Mouse (Mus musculus) midbrain, embryonic 14.5 days (tissue): ENCODE measurements at regions not wholly inside any gene's neighbourhood (a gene's known extent, or its start where the extent isn't known, plus 50 kb on each side); places are given as distances from the start of the nearest gene placed in this dataset.

Experiments
- ATAC-seq: fragments of 200-750 bp; cut with Nextera tagmentation; 2 replicates; pipeline ENCODE4 v1.8.0; 2017; ENCODE audit warnings: moderate number of reproducible peaks, moderate library complexity; ENCODE audit not compliant: low FRiP score, low TSS enrichment
- DNase-seq: peaks from one replicate; pipeline ENCODE4 v3.0.0-alpha.2; 2015
- H3K27ac ChIP-seq: fragments of 300-500 bp; sonication (generic); replicated peaks from 2 replicates; pipeline ENCODE4 v1.5.1; 2014; ENCODE audit warnings: mild to moderate bottlenecking, low read depth, low read length, moderate library complexity
- H3K27me3 ChIP-seq: fragments of 300-500 bp; sonication (generic); 2 replicates; pipeline ENCODE4 v1.6.1; 2014; ENCODE audit warnings: low read length, control low read depth, mixed read lengths; ENCODE audit not compliant: control insufficient read depth, insufficient read depth
- H3K36me3 ChIP-seq: fragments of 300-500 bp; sonication (generic); 2 replicates; pipeline ENCODE4 v1.6.1; 2014; ENCODE audit warnings: low read length, control low read depth; ENCODE audit not compliant: control insufficient read depth, insufficient read depth
- H3K4me1 ChIP-seq: fragments of 300-500 bp; sonication (generic); 2 replicates; pipeline ENCODE4 v1.6.1; 2014; ENCODE audit warnings: mild to moderate bottlenecking, antibody characterized with exemption, low read length, control low read depth; ENCODE audit not compliant: control insufficient read depth, insufficient read depth
- H3K4me2 ChIP-seq: fragments of 300-500 bp; sonication (generic); 2 replicates; pipeline ENCODE4 v1.6.1; 2014; ENCODE audit warnings: mild to moderate bottlenecking, low read length, moderate library complexity
- H3K4me3 ChIP-seq: fragments of 300-500 bp; sonication (generic); replicated peaks from 2 replicates; pipeline ENCODE4 v1.5.1; 2014; ENCODE audit warnings: low read depth, low read length
- H3K9ac ChIP-seq: fragments of 300-500 bp; sonication (generic); replicated peaks from 2 replicates; pipeline ENCODE4 v1.6.1; 2014; ENCODE audit warnings: mild to moderate bottlenecking, low read length, moderate library complexity
- H3K9me3 ChIP-seq: fragments of 300-500 bp; sonication (generic); 2 replicates; pipeline ENCODE4 v1.6.1; 2016; ENCODE audit warnings: low read length, control low read depth, mixed read lengths; ENCODE audit not compliant: control insufficient read depth
- WGBS: fragments of 180-500 bp; shearing (Covaris S2); extraction: QIAGEN DNeasy Blood & Tissue Kit; methylation state at CpG from one replicate; pipeline ENCODE4 v1.1.7; 2014; 5-methylcytosine and 5-hydroxymethylcytosine counted together

DNA sequence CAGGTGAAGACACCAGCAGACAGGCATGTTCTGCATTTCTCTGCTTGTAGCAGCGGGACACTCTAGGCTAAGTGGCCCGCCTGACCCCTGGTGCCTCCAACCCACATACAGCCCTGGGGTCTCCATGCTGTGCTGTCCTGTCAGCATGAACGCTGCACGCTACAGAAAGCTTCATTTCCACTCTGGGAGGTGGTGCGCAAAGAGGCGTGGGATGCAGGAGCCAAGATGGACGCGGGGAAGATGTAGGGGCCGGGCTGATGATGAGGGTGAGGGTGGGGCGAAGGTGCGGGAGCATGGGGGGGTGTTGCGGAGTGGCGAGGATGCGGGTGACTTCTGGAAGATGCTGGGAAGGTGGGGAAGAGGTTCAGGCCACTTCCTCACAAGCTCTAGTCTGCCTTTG is 88.6 kb upstream of the Hmga2 start:
- no peak for ATAC-seq
- Histone ChIP-seq H3K27ac (no peak overlapping the region), H3K9ac (no peak overlapping the region), H3K4me2 (peak overlapping the region; percentile 36), H3K4me1 (0 out of 2 replicates have a peak, but pooled peaks cover 3% of the 10 kb centered on the region), H3K27me3 (no peaks in the 10 kb centered on the region), H3K4me3 (no peak overlapping the region), H3K9me3 (no peaks in the 10 kb centered on the region), H3K36me3 (no peaks in the 10 kb centered on the region)
- WGBS, result 21% methylated on average over 14 of the region's 14 CpGs
- DNase-seq, result no peak

DNA sequence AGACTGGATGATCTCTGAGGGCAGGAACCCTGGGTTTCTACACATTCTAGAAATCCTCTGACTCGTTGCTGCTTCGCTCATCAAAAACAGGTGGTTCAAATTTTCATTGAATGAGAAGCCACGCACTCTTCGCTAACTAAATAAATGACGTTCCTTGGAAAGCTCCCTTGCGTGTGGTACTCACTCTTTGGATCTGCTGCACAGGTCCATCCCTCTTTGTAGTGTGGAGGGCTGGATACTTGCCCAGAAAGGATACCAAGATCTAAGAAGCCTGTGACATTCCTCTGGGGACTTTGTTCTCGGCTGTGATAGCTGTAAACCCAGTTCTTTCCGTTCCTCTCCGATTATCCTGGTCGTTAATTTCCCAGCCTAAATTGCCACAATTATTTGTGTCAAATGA is 87.7 kb upstream of the Hmga2 start:
- whole genome bisulfite sequencing, result 58% methylated on average over 10 of the region's 10 CpGs
- Histone ChIP-seq H3K9ac (no peak overlapping the region), H3K4me1 (0 out of 2 replicates have a peak, but pooled peaks cover 3% of the 10 kb centered on the region), H3K36me3 (no peaks in the 10 kb centered on the region), H3K27me3 (no peaks in the 10 kb centered on the region), H3K4me3 (no peak overlapping the region), H3K27ac (no peak overlapping the region), H3K9me3 (no peaks in the 10 kb centered on the region), H3K4me2 (no peak overlapping the region)
- DNase-seq (peak; percentile 25), ATAC-seq (no peak)

DNA sequence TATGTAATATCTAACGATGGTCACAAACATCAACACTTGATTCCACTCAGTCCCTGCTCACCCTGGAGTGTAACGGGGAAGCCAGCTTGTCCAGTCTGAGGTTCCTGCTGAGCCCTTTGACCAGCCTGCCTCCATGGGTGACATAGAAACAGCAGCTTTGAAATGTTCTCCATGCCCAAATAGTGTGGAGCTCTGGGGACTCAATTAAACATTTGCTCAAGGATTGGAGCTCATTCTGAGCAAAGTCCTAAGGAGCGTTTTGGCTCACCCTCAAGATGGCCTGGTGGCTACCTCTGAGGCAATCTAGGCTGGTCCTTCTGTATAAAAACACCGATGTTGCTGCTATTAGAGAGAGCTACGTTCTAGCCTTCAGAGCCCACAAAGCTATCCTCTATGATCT is 85.6 kb upstream of the Hmga2 start:
- ATAC-seq, result no peak
- WGBS, result 95% methylated on average over 5 of the region's 5 CpGs

DNA sequence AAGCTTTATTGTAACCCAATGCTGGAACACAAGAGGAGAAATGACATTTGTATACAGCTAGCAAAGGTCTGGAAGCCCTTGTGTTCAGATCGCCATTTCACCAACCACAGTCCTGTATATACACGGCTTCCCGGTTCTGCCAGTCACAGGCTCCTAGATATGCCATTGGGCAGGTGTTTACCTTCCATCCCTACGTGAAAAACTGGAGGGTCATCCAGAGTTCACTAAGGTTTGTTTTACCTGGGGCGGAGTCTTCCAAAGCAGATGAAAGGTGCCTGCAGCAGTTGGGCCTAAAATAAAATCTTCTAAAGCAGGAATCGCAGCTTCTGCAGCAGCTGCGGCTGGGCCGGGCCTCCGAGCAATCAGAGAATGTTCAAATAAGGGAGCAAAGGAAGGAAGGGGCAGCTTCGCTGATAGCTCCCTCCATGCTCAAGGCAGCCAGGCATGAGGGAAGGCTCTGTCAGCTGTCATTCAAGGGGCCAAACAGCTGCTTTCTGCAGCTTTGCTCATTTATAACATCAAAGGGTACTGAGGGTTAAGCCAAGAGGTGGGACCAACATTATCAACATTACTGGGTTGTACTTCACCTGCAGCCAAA is 81.7 kb upstream of the Hmga2 start:
- 80% methylated on average over 10 of the region's 10 CpGs for WGBS

More for the DNA sequence above, 85.6 kb upstream of the Hmga2 start:
- DNase-seq, result no peak
- Histone ChIP-seq H3K27ac (no peak overlapping the region), H3K4me3 (no peak overlapping the region), H3K27me3 (no peaks in the 10 kb centered on the region), H3K36me3 (no peaks in the 10 kb centered on the region), H3K9me3 (no peaks in the 10 kb centered on the region), H3K4me2 (no peak overlapping the region), H3K9ac (no peak overlapping the region), H3K4me1 (0 out of 2 replicates have a peak, but pooled peaks cover 3% of the 10 kb centered on the region)

DNA sequence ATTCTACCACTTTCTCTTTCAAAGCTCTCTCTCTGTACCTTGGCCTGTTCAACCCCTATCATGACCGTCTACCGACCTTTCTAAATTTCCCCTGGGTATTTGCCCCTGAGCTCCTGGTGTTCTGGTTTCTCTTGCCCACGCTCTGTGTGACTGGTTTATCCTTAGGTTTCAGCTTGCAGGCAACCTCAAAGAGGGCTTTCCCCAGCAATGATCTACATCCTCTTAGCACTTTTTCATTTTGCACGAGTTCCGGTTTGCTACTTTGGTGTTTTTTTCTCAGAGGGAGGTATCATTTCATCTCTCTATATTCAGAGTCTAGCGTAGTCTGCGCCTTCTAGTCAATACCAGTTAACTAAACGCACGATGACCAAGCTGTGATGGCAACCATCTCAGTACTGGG is 79.8 kb upstream of the Hmga2 start:
- ATAC-seq (no peak), DNase-seq (no peak)
- H3K4me1 ChIP-seq, result peaks cover 10% of the 10 kb centered on the region; the same call in 1 of the 2 replicates
- H3K27ac ChIP-seq, result no peak overlapping the region
- H3K9me3 ChIP-seq, result no peaks in the 10 kb centered on the region
- no peak overlapping the region for H3K9ac ChIP-seq
- H3K4me2 ChIP-seq, result no peak overlapping the region
- H3K4me3 ChIP-seq, result no peak overlapping the region
- no peaks in the 10 kb centered on the region for H3K36me3 ChIP-seq
- 94% methylated on average over 9 of the region's 9 CpGs for WGBS
- H3K27me3 ChIP-seq, result peaks cover 18% of the 10 kb centered on the region

More for the DNA sequence above, 81.7 kb upstream of the Hmga2 start:
- peaks cover 12% of the 10 kb centered on the region for H3K27me3 ChIP-seq
- ATAC-seq (no peak), DNase-seq (no peak)
- H3K4me3 ChIP-seq, result no peak overlapping the region
- no peak overlapping the region for H3K9ac ChIP-seq
- no peak overlapping the region for H3K27ac ChIP-seq
- no peak overlapping the region for H3K4me2 ChIP-seq
- peaks cover 3% of the 10 kb centered on the region; the same call in 1 of the 2 replicates for H3K4me1 ChIP-seq
- no peaks in the 10 kb centered on the region for H3K9me3 ChIP-seq
- H3K36me3 ChIP-seq, result no peaks in the 10 kb centered on the region

DNA sequence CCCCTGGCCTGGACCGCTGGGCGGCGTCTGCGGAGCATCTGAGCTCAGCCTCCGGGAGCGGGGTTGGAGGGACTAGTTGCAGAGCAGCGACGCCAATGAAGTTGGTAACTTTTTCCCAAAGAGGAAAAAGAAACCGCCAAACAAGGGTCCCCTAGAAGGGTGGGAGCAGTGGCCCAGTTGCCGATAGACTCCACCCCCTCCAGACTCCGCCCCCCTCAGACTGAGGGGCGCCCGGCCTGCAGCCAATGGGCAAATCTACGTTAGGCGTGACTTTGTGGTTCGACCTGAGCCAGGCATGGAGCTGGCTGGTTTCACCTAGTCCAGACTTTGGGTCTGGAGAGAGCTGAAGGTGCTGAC is 76.8 kb upstream of the Hmga2 start:
- WGBS, result 1% methylated on average over 16 of the region's 16 CpGs
- no peaks in the 10 kb centered on the region for H3K9me3 ChIP-seq
- H3K27ac ChIP-seq, result no peak overlapping the region
- ATAC-seq (peak; percentile 37; the same call in 1 of the 2 replicates), DNase-seq (peak; percentile 50)
- peaks cover 33% of the 10 kb centered on the region for H3K27me3 ChIP-seq
- H3K4me2 ChIP-seq, result peak overlapping the region; percentile 99
- peak overlapping the region; percentile 45; the same call in 1 of the 2 replicates for H3K9ac ChIP-seq
- peak overlapping the region; percentile 49 for H3K4me3 ChIP-seq
- no peaks in the 10 kb centered on the region for H3K36me3 ChIP-seq
- H3K4me1 ChIP-seq, result peaks cover 10% of the 10 kb centered on the region; the same call in 1 of the 2 replicates

DNA sequence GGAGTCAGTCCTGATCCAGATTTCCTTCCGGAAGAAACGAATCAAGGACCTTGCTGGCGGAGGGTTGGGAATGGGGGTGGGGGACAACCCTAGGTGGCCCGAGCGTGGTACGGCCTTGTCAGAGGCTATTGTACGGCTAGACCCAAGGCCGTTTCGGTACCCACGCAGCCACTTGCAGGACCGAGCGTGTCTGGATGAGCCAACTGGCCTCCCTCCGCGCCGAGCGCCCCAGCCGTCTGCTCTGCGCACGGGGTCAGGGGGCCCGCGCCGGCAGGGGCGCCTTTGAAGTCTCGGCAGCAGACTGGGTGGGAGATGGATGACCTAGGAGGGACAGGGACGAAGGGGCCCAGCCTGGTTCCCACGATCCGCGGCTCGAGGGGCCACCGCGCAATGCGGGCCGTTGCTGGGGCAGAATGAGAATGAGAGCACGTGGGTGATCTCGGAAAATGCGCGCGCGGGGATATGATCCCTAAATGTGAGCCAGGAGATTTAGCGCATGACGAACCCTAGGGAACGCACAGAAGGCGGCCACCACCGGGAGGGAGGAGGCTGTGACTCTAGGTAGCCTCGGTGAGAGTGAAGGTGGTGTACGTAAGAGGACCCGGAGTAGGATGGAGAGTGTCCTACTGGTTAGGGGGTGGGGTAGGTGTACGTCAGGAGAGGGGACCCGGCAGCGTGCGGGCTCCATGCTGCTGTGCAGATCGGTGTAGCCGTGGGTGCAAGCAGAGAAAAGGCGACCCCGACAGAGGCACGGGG is 76.2 kb upstream of the Hmga2 start:
- peak; percentile 71 for ATAC-seq
- no peaks in the 10 kb centered on the region for H3K36me3 ChIP-seq
- H3K4me3 ChIP-seq, result peak overlapping the region; percentile 49
- no peak overlapping the region for H3K27ac ChIP-seq
- under 1% methylated on average over 56 of the region's 56 CpGs for WGBS
- peak overlapping the region; percentile 99 for H3K4me2 ChIP-seq
- DNase-seq, result peak; percentile 69
- H3K9ac ChIP-seq, result peak overlapping the region; percentile 45
- no peaks in the 10 kb centered on the region for H3K9me3 ChIP-seq
- H3K4me1 ChIP-seq, result peaks cover 10% of the 10 kb centered on the region; the same call in 1 of the 2 replicates
- peaks cover 33% of the 10 kb centered on the region for H3K27me3 ChIP-seq

DNA sequence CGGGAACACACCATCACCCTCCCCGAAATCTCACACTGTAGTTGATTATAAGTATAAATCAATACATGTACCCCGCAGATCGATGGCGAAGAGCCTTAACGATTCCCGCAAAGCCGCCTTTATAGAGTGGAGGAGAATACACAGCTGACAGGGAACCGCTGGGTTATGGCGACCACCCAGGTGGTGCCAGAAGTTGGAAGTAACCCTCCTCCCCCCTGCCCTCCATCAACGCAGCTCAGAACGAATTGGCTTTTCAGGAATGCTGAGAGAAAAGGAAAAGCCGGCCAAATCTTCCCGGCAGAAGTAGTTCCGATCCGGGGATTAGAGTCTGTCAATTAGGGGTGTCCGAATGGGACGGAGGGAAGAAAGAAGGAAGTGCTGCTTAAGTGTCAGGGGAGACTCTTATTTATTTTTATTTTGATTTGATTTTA is 75.6 kb upstream of the Hmga2 start:
- DNase-seq (peak; percentile 73), ATAC-seq (peak; percentile 50; the same call in 1 of the 2 replicates)
- H3K4me2 ChIP-seq, result peak overlapping the region; percentile 99
- no peaks in the 10 kb centered on the region for H3K36me3 ChIP-seq
- no peak overlapping the region for H3K27ac ChIP-seq
- H3K4me3 ChIP-seq, result peak overlapping the region; percentile 49
- no peaks in the 10 kb centered on the region for H3K9me3 ChIP-seq
- H3K27me3 ChIP-seq, result peaks cover 33% of the 10 kb centered on the region
- H3K4me1 ChIP-seq, result peaks cover 10% of the 10 kb centered on the region; the same call in 1 of the 2 replicates
- under 1% methylated on average over 18 of the region's 18 CpGs for WGBS
- no peak overlapping the region for H3K9ac ChIP-seq
